Mouse (Mus musculus) neural tube, embryonic 14.5 days (tissue): Measurements from ENCODE around the gene Adgre5. TPM values are rescaled to one million over a fixed set of nuclear protein-coding genes. Genes with fewer than 3 reads are reported as not detected.

Experiments used
- ATAC-seq: fragments of 200-750 bp; cut with Nextera tagmentation; 2 replicates; pipeline ENCODE4 v1.8.0; 2017; ENCODE audit warnings: low read depth, mild to moderate bottlenecking, moderate TSS enrichment, moderate library complexity
- H3K27ac ChIP-seq: fragments of 300-500 bp; sonication (generic); 2 replicates; pipeline ENCODE4 v1.5.1; 2014; ENCODE audit warnings: low read depth, mild to moderate bottlenecking, control low read depth, low read length, moderate library complexity, mixed read lengths
- H3K27me3 ChIP-seq: fragments of 300-500 bp; sonication (generic); 2 replicates; pipeline ENCODE4 v1.6.1; 2014; ENCODE audit warnings: low read length; ENCODE audit not compliant: control insufficient read depth, insufficient read depth
- H3K36me3 ChIP-seq: fragments of 300-500 bp; sonication (generic); 2 replicates; pipeline ENCODE4 v1.6.1; 2014; ENCODE audit warnings: low read length, mixed read lengths; ENCODE audit not compliant: control insufficient read depth, insufficient read depth
- H3K4me1 ChIP-seq: fragments of 300-500 bp; sonication (generic); 2 replicates; pipeline ENCODE4 v1.6.1; 2014; ENCODE audit warnings: low read length; ENCODE audit not compliant: control insufficient read depth, insufficient read depth
- H3K4me2 ChIP-seq: fragments of 300-500 bp; sonication (generic); 2 replicates; pipeline ENCODE4 v1.6.1; 2014; ENCODE audit warnings: mild to moderate bottlenecking, low read depth, low read length, control low read depth
- H3K4me3 ChIP-seq: fragments of 300-500 bp; sonication (generic); 2 replicates; pipeline ENCODE4 v1.5.1; 2014; ENCODE audit warnings: low read depth, low read length, control low read depth, mixed read lengths
- H3K9ac ChIP-seq: fragments of 300-500 bp; sonication (generic); replicated peaks from 2 replicates; pipeline ENCODE4 v1.6.1; 2014; ENCODE audit warnings: low read depth, mild to moderate bottlenecking, control low read depth, low read length, mixed read lengths
- H3K9me3 ChIP-seq: fragments of 300-500 bp; sonication (generic); 2 replicates; pipeline ENCODE4 v1.6.1; 2016; ENCODE audit warnings: low read length; ENCODE audit not compliant: control insufficient read depth
- WGBS: fragments of 180-500 bp; shearing (Covaris S2); extraction: QIAGEN DNeasy Blood & Tissue Kit; methylation state at CpG from one replicate; pipeline ENCODE4 v1.1.7; 2014; 5-methylcytosine and 5-hydroxymethylcytosine counted together
- polyA plus RNA-seq: library from polyadenylated mRNA; unstranded; fragments of >200 nt; fragmentation: Nextera tagmentation; extraction: Ambion mirVana; gene quantifications from 2 replicates; pipeline ENCODE4 v1.2.1, GENCODE M21; 2014

Gene Adgre5
- 8.8 and 13.5 TPM in 2 replicates for polyA plus RNA-seq

DNA sequence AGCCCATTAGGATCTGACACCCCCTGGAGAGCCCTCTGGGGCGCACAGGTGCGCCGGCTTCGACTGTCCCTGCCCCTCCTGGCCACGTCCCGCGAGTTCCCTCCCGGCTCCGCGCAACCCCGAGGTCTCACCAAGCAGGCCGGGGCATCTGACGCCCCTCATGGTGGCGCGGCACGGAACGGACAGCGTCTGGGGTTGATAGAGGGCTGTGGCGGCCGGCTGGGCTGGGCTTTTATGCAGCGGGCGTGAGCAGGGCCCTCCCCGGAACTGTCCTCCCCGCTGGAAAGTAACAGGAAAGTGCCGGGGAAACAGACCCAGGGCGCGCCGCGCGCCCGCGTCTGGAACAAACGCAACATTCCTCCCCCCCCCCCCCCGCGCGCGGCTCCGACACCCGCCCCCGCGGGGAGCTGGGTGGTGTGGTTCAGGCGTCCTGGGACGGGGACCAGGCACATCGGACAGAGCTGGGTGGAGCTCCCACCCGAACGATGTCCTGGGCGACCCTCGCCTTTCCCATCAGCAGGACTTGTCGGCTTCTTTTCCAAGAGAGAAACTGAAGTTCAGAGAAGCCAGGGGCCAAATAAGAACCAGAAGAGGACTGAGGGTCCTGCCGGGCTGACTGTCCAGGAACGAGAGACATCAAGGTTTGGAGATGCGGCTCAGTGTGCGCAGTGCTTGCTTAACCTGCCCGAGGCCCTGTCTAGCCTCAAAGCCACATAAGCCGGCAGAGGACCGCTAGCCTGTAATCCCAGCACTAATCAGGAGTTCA, at the start of gene Adgre5:
TSS of gene Adgre5 (minus strand) at position 351 of the 766 bp plus-strand sequence.
- WGBS = under 1% methylated on average over 48 of the region's 56 CpGs
- Histone ChIP-seq H3K9me3 (no peaks in the 10 kb centered on the region), H3K27me3 (peaks cover 8% of the 10 kb centered on the region), H3K36me3 (no peaks in the 10 kb centered on the region), H3K4me1 (peaks cover 3% of the 10 kb centered on the region; the same call in 1 of the 2 replicates), H3K9ac (peak within 1 kb of the TSS; percentile 29), H3K27ac (peak within 1 kb of the TSS; percentile 44; the same call in 1 of the 2 replicates), H3K4me2 (peak within 1 kb of the TSS; percentile 78), H3K4me3 (peak within 1 kb of the TSS; percentile 35)
- ATAC-seq = peak; percentile 52; the same call in 1 of the 2 replicates

- Histone ChIP-seq H3K27me3 (no peaks in the 10 kb centered on the region), H3K36me3 (no peaks in the 10 kb centered on the region), H3K4me2 (no peak overlapping the region), H3K9me3 (no peaks in the 10 kb centered on the region), H3K9ac (no peak overlapping the region), H3K4me3 (no peak overlapping the region), H3K27ac (no peak overlapping the region), H3K4me1 (0 out of 2 replicates have a peak, but pooled peaks cover 3% of the 10 kb centered on the region)
- no peak for ATAC-seq
- WGBS = 73% methylated on average over 4 of the region's 4 CpGs
Measured at GRCm38 (mm10) chr8:83789826-83790225, 48.7 kb upstream of the Adgre5 start.

GRCm38 (mm10) chr8:83785046-83785445, 43.9 kb upstream of the Adgre5 start:
- H3K36me3 ChIP-seq = no peaks in the 10 kb centered on the region
- no peak overlapping the region for H3K9ac ChIP-seq
- no peaks in the 10 kb centered on the region for H3K9me3 ChIP-seq
- 71% methylated on average over 10 of the region's 10 CpGs for WGBS
- no peak overlapping the region for H3K4me3 ChIP-seq
- H3K27me3 ChIP-seq = no peaks in the 10 kb centered on the region
- no peak overlapping the region for H3K4me2 ChIP-seq
- ATAC-seq = no peak
- no peaks in the 10 kb centered on the region for H3K4me1 ChIP-seq
- no peak overlapping the region for H3K27ac ChIP-seq

DNA sequence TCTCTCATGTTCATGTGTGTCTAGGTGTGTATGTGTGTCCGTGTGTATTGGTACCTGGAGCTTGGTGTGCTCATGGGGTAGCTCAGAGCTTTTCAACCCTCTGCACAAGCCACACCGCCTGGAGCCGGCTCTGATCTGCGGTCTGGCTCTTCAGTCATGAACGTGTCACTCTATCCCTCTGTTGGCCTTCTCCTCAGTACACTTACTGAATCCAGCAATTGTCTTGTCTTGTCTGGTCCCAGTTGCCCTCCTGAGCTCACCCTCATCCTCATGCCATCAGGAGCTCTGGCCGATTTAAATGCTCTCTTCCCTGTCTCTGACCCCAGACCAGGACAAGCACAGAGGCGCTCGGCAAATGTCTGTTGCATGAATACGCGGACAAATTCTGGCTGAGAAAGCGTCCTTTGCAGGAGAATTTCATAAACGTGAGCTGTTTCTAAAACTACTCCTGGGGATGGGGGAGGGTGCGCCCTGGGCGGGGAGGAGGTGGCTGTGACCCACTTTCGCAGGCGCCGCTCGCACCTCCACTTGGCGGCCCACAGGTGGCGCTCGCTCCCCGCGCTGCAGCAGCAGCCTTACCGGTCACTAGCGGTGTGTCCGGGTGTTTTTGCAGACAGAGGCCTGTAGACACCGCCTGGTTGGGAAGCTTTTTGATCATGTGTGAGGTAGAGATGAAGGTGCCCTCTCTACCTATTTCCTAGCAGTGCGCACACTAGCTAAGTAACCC, 41.9 kb upstream of the Adgre5 start:
- Histone ChIP-seq H3K4me3 (no peak overlapping the region), H3K27me3 (no peaks in the 10 kb centered on the region), H3K4me2 (no peak overlapping the region), H3K36me3 (no peaks in the 10 kb centered on the region), H3K27ac (no peak overlapping the region), H3K4me1 (no peaks in the 10 kb centered on the region), H3K9ac (no peak overlapping the region), H3K9me3 (no peaks in the 10 kb centered on the region)
- ATAC-seq = peak; percentile 85
- 18% methylated on average over 28 of the region's 28 CpGs for WGBS

GRCm38 (mm10) chr8:83779610-83780009, 38.5 kb upstream of the Adgre5 start:
- H3K36me3 ChIP-seq = no peaks in the 10 kb centered on the region
- WGBS = 77% methylated on average over 5 of the region's 5 CpGs

DNA sequence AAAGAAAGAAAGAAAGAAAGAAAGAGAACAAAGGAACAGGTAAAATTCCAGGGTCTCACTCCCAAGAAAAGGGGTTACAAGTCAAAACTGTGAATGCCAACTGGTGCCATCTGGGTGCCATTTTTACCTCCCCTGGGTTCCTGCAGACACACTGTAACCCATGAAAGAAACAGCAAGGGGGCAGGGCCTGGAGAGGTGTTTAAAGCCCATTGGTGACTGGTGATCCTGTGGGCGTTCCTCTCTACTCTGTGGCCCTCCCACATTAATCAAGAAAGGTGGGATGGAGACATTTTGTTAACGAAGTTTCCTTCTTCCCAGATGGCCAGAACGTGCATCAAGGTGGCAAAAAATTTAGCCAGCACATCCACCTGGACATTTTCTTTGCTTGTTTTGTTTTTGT, 36.9 kb upstream of the Adgre5 start:
- H3K27ac ChIP-seq = no peak overlapping the region
- H3K4me3 ChIP-seq = no peak overlapping the region
- H3K4me1 ChIP-seq = no peaks in the 10 kb centered on the region
- no peaks in the 10 kb centered on the region; the same call in 1 of the 2 replicates for H3K27me3 ChIP-seq
- H3K4me2 ChIP-seq = no peak overlapping the region
- no peaks in the 10 kb centered on the region for H3K9me3 ChIP-seq
- WGBS = 74% methylated on average over 3 of the region's 3 CpGs
- no peak overlapping the region for H3K9ac ChIP-seq
- no peak for ATAC-seq
- H3K36me3 ChIP-seq = no peaks in the 10 kb centered on the region

More at GRCm38 (mm10) chr8:83779610-83780009, 38.5 kb upstream of the Adgre5 start:
- Histone ChIP-seq H3K4me1 (no peaks in the 10 kb centered on the region), H3K4me2 (no peak overlapping the region), H3K27me3 (no peaks in the 10 kb centered on the region; the same call in 1 of the 2 replicates), H3K27ac (no peak overlapping the region), H3K9ac (no peak overlapping the region), H3K9me3 (no peaks in the 10 kb centered on the region), H3K4me3 (no peak overlapping the region)
- ATAC-seq = no peak

DNA sequence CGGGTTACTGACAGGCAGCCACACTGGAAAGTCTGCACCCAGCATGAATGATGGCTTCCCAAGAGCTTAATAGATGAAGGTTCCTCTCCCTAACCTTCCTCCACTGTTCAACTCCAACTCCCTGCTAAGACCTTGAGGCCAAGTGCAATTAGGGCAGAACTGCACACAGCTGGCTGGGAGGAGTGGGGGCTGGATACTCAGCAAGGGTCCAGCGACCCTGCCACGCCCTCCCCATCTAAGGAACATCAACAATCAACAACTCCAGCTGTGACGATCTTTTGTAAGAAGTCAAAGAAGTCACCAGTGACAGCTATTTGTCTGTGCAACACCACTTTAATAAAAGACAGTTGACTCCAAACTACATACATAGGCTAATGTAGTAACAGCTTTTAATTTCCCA, 35.5 kb upstream of the Adgre5 start:
- 25% methylated on average over 4 of the region's 4 CpGs for WGBS
- no peaks in the 10 kb centered on the region for H3K4me1 ChIP-seq
- H3K4me3 ChIP-seq = no peak overlapping the region
- no peak overlapping the region for H3K4me2 ChIP-seq
- no peaks in the 10 kb centered on the region; the same call in 1 of the 2 replicates for H3K27me3 ChIP-seq
- H3K9me3 ChIP-seq = no peaks in the 10 kb centered on the region
- no peaks in the 10 kb centered on the region for H3K36me3 ChIP-seq
- no peak for ATAC-seq
- H3K27ac ChIP-seq = no peak overlapping the region
- H3K9ac ChIP-seq = no peak overlapping the region

DNA sequence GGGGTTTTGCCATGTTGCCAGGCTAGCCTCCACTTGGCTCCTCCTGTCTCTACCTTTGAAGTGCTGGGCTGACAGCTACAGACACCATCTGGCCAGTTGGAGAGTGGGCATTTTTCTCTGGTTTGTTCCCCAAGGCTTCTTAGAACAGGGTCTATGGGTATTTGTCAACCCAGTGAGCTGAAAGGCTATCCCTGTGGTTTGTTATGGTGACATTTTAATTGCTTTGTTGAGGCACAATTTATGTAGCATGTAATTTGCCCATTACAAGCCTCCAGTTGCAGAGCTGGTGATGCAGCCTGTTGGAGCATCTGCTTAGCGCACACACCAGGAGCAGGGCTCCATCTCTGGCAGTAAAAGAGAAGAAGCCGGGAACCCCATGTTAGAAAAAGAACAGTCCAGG, 33.1 kb upstream of the Adgre5 start:
- H3K27me3 ChIP-seq = no peaks in the 10 kb centered on the region; the same call in 1 of the 2 replicates

GRCm38 (mm10) chr8:83773452-83773846, 32.3 kb upstream of the Adgre5 start:
- no peaks in the 10 kb centered on the region; the same call in 1 of the 2 replicates for H3K27me3 ChIP-seq
- H3K36me3 ChIP-seq = no peaks in the 10 kb centered on the region
- no peak overlapping the region for H3K27ac ChIP-seq
- no peaks in the 10 kb centered on the region for H3K4me1 ChIP-seq
- WGBS = 44% methylated on average over 6 of the region's 6 CpGs
- no peak overlapping the region for H3K4me3 ChIP-seq
- H3K4me2 ChIP-seq = peak overlapping the region; percentile 44; the same call in 1 of the 2 replicates
- no peak for ATAC-seq
- H3K9ac ChIP-seq = no peak overlapping the region
- no peaks in the 10 kb centered on the region for H3K9me3 ChIP-seq

More for the DNA sequence above, 33.1 kb upstream of the Adgre5 start:
- H3K4me3 ChIP-seq = no peak overlapping the region
- no peaks in the 10 kb centered on the region for H3K4me1 ChIP-seq
- H3K4me2 ChIP-seq = no peak overlapping the region
- WGBS = 22% methylated on average over 2 of the region's 2 CpGs
- H3K27ac ChIP-seq = no peak overlapping the region
- H3K9ac ChIP-seq = no peak overlapping the region
- no peaks in the 10 kb centered on the region for H3K9me3 ChIP-seq
- ATAC-seq = peak; percentile 79; the same call in 1 of the 2 replicates
- no peaks in the 10 kb centered on the region for H3K36me3 ChIP-seq
